Mouse (Mus musculus): ENCODE data around the gene Sh3d21. TPM values are rescaled to one million over a fixed set of nuclear protein-coding genes. Genes with fewer than 3 reads are reported as not detected.
"Not testable (repeated sequence)": the region's sequence is repeated elsewhere in the genome, so short reads cannot be mapped to it uniquely, and the experiment has no call there.

The Sh3d21 gene
- 2.8 and 3.2 TPM in 2 replicates for total RNA-seq (2021)
- long read RNA-seq, partial matches to known transcripts: 0 of 1 reads
- long read RNA-seq, other reads (novel, unspliced or antisense): 1 of 1 reads

DNA sequence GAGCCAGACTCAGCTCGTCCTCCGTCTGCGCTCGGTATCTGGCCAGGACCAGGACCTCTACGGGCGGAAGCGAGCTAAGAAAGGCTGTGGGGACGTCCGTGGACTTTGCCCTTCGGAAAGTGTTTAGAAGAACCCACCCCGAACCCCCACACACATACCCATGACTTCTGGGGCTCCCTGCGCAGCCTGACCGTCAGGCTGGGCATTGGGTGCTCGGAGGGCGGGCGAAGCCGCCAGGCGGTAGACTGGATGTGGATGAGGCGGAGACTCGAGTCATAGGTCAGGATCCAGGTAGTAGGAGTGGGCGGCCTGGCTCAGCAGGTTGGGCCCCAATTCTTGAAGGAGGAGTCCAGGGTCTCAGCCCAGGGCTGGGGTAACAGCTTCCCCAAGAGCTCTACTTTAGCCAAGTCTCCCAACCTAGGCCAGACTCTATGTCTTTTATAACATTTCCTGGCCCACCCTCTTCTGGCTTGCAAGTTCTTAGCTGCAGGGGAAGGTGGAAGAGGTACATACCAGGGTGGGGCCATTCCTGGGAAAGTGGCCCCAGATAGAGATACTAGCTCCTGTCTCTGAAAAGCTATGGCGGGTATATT lies at the start of gene Sh3d21:
TSS of gene Sh3d21 (minus strand) at position 425 of the 593 bp plus-strand sequence.
- DNase-seq: no peak

DNA sequence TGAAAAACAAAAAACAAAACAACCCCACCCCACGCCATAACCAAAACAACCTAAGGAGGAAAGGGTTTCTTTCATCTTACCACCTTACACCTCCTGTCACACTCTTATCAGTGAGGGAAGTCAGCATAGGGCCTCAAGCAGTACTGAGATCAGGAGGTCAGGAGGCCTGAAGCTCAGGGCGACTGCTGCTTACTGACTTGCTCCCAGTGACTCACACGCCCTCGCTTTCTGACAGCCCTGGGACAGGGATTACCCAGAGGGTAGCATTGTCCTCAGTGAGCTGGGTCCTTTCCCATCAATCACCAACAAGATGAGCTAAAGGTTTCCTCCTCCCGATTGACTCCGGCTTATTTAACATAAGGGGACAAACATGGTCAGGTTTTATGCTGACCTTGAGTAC lies 43.8 kb upstream of the Sh3d21 start:
- DNase-seq: peak; percentile 50

DNA sequence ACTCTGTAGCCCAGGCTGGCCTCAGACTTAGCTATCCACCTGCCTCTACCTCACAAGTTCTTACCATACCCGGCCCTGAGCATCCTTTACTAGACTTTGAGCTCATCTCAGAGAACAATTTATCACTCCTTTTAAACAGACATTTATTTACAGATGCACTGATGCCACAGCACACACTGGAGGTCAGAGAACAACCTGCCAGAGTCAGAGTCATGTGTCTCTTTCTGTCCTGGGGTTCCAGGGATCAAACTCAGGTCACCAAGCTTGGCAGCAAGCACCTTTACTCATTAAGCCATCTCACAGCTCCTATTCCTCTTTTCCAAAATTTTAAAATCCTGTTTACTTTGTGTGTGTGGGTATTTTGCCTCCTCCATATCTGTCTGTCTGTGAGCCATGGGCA lies 42.1 kb upstream of the Sh3d21 start:
- no peak for DNase-seq

DNA sequence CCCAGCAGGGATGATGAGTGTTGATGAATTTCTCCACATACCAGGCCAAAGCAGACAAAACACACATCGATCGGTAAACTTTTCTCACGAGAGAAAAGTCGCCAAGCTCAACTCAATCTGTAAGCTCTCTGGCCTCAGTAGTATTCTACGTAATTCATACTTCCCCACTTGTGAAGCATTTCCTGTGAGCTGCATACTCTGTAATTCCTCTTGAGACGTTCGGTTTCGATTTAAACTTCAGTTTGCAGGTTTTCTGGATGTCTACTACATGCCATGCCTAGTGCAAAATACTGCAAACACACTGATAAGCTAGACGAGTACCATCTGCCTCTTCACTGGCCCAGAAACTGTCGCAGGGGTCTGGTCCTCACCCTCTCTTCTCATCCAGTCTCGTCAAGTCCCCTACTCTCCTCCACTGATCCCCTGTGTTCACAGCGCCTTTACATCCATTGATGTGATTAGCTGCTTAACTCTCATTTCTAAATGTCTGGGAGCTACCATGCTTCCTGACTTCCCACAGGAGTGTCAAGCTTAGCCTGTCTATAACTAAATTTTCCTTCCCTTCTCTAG lies 41.5 kb upstream of the Sh3d21 start:
- no peak for DNase-seq

DNA sequence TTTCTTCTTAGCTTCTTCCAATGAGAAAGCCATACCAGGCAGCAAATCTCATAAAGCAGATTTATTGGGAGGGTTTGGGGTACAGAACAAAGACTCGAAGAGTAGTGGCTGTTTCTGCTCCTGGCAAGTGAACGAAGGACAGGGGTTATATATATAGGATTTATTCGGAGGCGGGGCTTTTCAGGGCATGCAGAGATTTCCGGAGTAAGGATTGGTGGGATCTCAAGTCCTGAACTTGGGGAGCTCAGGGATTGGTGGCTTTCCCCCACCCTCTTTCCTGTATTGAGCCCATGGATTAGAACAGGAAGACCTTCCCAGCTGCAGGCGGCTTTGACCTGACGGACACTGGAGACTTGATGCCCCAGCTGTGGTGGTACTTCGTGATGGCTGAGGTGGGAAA lies 40.7 kb upstream of the Sh3d21 start:
- DNase-seq: no peak

DNA sequence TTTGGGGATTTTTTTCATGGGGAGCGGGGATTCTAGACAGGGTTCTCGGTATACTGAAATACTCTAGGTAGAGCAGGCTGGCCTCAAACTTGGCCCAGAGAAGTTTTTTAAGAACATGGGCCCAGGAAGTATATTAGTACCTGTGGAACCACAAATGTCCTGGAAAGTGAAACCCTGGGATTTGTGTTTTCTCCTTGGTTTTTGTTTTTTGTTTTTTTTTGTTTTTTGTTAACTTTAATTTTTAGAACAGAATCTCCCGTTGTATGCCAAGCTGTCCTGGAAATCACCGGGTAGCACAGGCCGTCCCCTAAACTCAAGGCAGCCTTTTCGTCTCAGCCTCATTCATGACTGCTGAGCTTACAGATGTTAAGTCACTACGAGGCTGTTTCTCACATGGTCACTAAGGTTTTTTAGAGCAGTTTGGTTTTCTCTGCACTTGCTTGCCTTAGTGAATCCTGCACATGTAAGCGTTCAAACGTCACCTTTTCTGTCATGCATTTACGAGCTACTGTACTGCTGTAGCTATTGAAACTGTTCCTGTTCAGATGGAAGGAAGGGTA lies 40.1 kb upstream of the Sh3d21 start:
- no peak for DNase-seq

DNA sequence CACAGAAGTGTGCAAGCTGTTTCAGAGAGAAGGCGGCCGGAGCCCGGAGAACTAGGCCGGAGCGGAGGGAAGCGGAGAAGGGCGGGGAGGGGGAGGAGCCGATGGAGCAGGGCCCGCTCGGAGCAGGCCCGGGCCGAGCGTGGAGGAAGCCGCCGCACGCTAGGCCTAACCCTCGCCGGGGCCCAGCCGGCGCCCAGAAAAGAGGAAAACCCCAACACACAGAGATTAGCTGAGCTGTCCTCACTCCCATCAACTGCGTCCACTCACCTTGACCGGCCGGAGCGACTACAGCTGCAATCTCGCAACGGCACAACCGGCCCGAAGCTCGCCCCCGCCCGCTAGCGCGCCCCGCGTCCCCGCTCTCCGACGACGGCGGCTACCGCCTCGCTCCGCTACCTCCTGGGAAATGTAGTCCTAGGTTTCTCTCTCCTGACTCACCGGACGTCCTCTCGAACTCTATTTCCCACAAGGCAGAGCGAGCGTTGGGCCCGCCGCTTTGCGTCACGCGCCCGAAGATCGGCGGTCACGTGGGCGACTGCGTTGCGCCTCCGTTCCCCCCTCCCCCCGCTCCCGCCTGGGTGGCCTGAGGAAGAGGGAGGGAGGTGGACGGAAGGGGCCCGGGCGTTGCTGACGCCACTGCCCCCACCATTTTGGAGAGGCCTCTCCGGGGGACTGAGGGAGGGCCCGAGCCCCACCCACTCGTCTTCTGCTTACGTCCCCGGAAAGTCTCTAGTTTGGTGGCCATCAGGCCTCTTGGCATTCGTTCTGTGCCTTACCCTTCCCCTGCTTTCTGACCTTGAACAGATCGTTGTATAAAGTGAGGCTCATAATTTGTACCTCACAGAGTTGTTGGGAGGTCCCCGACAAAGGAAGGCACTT lies 39.3 kb upstream of the Sh3d21 start, which contains the start of gene Thrap3:
TSS of gene Thrap3 (minus strand) at position 458 of the 879 bp plus-strand sequence.
- peak; percentile 99 for DNase-seq

DNA sequence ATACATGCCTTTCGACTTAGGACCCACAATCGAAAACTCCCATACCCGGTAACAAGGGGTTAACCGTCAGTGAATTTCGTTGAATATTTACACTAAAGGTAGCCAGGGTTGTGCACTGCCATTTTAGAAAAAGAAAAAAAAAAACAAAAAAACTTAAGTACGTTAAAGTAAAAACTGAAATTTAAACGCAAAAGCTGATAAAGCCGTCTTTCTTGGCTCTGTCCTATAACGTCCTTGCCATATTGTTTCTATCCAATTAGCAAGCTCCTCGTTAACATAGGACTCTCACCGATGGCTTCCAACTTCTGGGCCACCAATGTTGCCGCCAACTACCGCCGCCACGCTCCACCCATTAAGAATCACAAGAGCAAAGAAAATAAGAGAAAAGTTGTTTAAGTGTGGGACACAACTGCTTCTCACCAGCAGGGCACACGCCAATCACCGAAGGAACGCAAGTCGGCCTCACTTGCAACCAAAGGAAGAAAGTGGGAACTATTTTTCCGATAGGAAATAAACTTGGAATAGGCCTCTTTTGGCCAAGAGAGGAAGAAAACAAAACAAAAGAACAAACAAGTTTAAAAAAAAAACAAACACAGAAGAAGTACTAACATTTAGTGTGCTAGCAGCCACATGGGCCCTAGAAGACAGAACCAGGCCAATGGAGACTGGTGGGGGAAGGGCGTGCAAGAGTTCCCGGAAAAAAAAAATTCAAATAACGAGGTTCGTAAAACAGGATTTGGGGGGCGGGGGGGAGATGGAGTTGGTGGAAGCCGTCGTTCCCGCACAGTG lies 38.4 kb upstream of the Sh3d21 start:
- DNase-seq: no peak

DNA sequence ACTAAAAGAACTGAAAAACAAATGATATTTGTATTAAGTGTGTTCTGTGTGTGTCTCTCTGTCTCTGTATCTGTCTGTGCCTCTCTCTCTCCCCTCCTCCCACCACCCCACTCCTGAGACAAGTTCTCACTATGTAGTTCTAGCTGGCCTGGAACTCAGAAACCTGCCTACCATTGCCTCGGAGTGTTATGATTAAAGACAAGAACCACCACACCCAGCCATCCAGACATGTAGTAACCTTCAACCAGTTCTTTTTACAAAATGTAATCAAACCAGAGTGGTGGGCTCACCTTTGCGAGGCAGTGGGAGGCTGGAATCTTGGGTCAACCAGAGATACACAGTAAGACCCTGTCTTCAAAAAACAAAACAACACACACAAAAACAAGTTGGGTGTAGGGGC lies 37.4 kb upstream of the Sh3d21 start:
- no peak for DNase-seq

DNA sequence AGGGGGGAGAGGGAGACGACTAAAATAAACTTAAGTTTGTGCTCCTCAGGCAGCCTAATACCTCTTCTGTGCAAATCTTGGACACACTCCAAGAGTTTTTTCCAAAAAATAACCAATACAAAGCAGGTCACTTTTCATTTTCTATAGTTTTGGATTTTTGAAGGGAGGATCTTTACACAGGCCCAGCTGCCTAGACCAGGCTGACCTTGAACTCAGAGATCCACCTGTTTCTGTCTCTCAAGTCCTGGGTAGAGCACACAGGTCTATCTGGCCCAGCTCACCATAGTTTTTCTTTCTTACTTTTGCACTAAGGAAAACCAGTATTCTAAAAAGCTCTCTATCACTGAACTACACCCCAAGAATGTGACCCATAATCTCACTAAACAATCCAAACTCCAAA lies 36.7 kb upstream of the Sh3d21 start:
- DNase-seq: no peak

DNA sequence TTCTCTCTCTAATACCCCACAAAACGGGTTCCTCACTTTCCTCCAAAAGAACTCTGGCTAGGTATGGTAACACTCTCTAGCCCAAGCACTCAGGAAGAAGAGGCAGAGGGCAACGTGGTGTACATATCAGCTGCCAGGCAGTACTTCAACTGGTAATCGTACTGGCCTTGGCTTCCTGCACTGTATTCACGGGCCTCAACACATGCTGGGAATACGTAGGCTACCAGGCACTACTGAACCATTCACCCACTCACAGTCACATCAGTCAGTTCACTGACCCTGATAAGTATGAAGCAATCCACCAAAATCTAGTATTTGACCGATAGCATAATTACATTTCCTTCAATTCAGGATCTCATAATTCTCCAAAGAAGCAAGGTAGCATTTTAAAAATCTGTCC lies 36.3 kb upstream of the Sh3d21 start:
- DNase-seq: no peak

DNA sequence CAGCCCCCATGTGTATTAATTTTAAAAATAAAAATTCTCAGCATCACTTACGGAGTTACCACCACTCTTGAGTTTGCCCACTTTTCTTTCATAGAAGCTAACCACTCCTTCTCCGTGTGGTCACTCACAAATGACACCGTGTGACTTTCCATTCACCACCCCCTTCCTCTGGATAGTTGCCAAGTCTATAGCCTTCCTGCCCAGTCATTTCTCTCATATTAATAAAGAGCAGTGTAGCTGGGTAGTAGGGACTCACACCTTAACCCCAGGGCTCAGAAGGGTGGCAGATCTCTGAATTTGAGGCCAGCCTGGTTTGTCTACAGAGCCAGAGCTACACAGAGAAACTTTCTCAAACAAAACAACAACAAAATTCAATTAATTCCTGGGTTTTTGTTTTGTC lies 34.2 kb upstream of the Sh3d21 start:
- no peak for DNase-seq

DNA sequence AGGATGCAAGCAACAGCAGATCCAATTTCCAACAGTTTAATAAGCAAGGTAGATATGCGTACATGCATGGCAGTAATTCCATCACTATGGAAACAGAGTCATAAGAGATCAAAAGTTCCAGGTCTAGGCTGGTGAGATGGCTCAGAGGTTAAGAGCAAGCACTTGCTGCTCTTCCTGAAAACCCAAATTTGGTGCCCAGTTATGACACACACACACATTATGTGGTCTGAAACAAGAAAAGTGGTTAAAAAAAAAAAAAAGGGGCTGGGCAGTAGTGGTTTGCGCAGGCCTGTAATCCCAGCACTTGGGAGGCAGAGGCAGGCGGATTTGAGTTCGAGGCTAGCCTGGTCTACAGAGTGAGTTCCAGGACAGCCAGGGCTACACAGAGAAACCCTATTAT lies 31.6 kb upstream of the Sh3d21 start:
- no peak for DNase-seq

DNA sequence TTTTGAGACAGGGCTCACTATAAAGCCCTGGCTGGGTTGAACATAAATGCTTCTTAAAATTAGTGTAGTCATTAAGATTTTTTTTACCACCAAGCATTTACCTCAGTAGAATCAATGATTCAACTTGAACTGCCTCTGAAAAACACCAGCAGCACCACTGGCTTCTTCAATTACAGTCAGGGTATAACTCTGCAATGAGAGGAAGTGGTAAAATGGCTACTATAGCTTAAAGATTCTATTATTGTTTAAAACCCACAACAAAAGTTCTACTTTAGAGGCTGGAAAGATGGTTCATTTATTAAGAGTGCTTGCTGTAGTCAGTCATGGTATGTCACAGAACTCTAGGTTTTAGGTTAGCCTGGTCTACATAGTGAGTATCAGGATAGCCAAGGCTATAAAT lies 30.9 kb upstream of the Sh3d21 start:
- DNase-seq: no peak

DNA sequence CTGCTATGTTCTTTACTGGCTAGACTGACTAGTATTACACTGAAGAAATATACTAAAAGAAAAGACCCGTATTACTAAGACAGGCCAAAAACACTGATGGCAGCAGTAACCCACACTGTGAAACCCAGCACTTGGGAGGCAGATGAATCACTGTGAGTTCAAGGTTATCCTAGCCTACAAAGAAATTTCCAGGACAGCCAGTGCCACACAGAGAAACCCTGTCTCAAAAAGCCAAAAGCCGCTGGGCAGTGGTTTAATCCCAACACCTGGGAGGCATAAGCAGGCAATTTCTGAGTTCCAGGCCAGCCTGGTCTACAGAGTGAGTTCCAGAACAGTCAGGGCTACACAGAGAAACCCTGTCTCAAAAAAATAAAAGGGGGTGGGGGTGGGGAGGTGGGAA lies 27.3 kb upstream of the Sh3d21 start:
- DNase-seq: peak; percentile 26

DNA sequence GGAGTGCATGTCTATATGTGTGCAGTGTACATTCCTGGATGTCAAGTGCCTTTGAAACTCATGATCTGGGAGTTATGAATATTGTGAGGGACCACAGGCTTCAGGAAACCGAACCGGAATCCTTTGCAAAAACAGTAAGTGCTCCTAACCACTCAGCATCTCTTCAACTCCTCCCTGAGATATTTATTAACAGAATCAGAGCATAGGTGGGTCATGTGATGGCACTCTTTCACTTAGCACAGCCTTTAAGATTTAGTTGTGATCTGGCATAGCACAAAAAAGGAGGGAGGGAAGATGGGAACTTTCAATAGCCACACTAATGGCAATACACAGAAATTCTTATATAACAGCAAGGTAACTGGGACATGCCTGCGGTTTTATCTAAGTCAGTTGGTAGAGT lies 23.8 kb upstream of the Sh3d21 start:
- DNase-seq: no peak

DNA sequence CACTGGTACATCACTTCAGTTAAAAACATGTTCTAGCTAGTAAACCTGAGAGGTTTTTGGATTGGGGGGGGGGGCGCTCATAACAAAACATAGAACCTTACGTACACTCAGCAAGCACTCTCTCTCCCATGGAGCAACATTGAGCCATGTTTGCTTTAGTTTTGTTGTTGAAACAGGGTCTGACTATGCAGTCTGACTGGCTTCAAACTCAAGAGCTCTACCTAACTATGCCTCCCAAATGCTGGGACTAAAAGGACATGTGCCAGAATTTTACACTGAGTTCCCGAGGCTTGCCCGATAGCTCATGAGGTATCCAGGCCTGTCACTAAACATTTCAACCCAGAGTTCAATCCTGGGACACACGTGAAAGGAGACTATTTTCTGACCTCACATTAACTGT lies 19.7 kb upstream of the Sh3d21 start:
- DNase-seq: no peak

DNA sequence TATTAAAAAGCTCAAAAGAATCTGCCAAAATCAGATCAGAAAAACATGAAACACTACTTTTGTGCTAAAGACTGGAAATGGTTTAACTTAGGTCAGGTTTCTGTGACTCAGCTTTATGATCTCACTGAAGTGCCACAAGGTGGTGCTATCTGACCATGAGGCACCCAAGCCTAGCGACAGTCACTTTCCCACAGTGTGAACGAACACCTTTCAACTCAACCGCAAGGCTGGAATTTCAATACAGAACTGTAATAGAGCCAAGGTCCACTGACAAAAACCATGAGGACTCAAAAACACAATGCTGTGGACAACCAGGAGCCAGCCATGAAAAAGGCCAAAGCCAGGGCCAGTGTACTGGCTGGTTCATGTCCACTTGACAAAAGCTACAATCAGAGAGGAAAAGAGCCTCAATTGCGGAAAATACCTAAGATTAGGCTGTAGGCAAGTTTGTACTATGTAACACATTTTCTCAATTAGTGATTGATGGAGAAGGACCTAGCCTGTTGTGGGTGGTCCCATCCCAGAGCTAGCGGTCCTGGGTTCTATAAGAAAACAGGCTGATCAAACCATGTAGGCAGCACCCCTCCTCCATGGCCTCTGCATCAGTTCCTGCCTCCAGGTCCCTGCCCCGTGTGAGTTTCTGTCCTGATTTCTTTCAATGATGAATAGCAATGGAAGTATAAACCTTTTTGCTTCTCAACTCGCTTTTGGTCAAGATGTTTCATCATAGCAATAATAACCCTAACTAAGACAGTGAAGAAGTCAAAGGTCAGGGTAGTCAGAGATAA lies 18.1 kb upstream of the Sh3d21 start:
- DNase-seq: peak; percentile 41

DNA sequence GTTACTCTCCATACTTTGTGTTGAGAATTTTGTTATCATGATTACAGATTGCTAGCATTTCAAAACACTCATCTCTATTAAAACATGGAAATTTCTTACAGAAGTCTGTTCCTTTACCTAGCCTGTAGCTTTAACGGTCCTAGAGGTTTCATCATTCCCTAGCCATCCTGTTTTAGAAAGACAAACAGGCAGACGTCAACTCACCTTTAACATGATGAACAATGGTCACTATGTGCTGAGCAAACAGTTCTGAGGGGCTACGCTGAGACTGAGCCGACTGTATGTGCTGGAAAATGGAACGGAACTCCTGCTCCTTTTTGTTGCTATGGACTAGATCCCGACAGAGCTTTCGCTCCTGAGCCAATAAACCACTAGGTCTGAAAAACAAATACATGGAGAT lies 12.7 kb upstream of the Sh3d21 start:
- not testable (repeated sequence) for DNase-seq

DNA sequence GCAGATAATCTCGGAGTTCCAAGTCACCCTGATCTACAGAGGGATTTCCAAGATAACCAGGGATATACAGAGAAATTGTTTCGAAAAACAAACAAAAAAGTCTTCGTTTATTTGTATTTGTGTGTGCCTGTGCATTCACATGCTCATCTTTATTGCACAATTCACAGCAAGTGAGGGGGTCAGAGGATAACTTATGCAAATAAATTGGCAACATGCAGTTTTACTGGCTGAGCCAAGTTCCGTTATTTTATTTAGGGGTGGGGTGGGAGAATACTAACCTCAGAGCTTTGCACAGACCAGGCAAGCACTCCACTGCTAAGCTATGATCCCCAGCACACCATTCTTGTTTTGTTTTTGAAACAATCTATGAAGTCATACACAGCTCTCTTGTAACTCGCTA lies 10.5 kb upstream of the Sh3d21 start:
- no peak for DNase-seq

DNA sequence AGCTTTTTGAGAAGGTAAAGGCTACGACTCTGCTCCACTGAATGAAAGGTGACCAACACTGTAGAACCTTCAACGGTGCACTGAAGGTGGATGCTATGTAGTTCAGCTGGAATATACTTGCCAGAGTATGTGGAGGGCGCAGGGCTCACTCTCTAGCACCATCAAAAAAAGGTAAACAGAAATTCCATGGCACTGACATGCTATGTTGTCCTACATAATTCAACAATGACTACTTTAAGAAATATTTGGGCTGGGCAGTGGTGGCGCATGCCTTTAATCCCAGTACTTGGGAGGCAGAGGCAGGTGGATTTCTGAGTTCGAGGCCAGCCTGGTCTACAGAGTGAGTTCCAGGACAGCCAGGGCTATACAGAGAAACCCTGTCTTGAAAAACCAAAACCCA lies 7.4 kb upstream of the Sh3d21 start:
- DNase-seq: not testable (repeated sequence)
